Mouse (Mus musculus) liver, embryonic 14.5 days (tissue): ENCODE measurements at regions not wholly inside any gene's neighbourhood (a gene's known extent, or its start where the extent isn't known, plus 50 kb on each side); places are given as distances from the start of the nearest gene placed in this dataset.
A peak's percentile ranks its signal among the peaks of the same experiment; 100 is the strongest.
"Not testable (repeated sequence)": the region's sequence is repeated elsewhere in the genome, so short reads cannot be mapped to it uniquely, and the experiment has no call there.

Experiments
- ATAC-seq: fragments of 200-750 bp; cut with Nextera tagmentation; 2 replicates; pipeline ENCODE4 v1.8.0; 2017; ENCODE audit warnings: moderate number of reproducible peaks, mild to moderate bottlenecking, moderate library complexity; ENCODE audit not compliant: insufficient read depth
- DNase-seq, 3 experiments: peaks; one replicate each; pipeline ENCODE4 v3.0.0-alpha.2; 2012 to 2013; ENCODE audit warnings: low read depth in 3 of 3, low spot score in 3 of 3
- H3K27ac ChIP-seq: fragments of 300-500 bp; sonication (generic); 2 replicates; pipeline ENCODE4 v1.5.1; 2014; ENCODE audit warnings: moderate library complexity, mild to moderate bottlenecking, control low read depth, inconsistent platforms
- H3K27me3 ChIP-seq: fragments of 300-500 bp; sonication (generic); 2 replicates; pipeline ENCODE4 v1.6.1; 2014; ENCODE audit warnings: mild to moderate bottlenecking, low read length, moderate library complexity; ENCODE audit not compliant: control insufficient read depth, insufficient read depth
- H3K36me3 ChIP-seq: fragments of 300-500 bp; sonication (generic); replicated peaks from 2 replicates; pipeline ENCODE4 v1.6.1; 2014; ENCODE audit warnings: low read depth; ENCODE audit not compliant: control insufficient read depth, insufficient read depth
- H3K4me1 ChIP-seq, 2 experiments: fragments of 200-500 bp in 1 of 2; fragments of 300-500 bp in 1 of 2; sonication (generic) in 1 of 2; replicated peaks; 2 replicates each; pipeline ENCODE4 v1.6.1; 2012 to 2014; ENCODE audit warnings: antibody characterized with exemption in 1 of 2, inconsistent platforms in 1 of 2, low read length in 1 of 2; ENCODE audit not compliant: control insufficient read depth in 2 of 2, insufficient read depth in 2 of 2
- H3K4me2 ChIP-seq: fragments of 300-500 bp; sonication (generic); 2 replicates; pipeline ENCODE4 v1.6.1; 2014; ENCODE audit warnings: low read depth, mild to moderate bottlenecking, control low read depth, moderate library complexity
- H3K4me3 ChIP-seq, 2 experiments: fragments of 200-500 bp in 1 of 2; fragments of 300-500 bp in 1 of 2; sonication (generic) in 1 of 2; 2 replicates each; pipeline ENCODE4 v1.5.1; 2012 to 2014; ENCODE audit warnings: low read depth in 2 of 2, low read length in 2 of 2, mild to moderate bottlenecking in 2 of 2, control low read depth in 1 of 2, inconsistent platforms in 1 of 2, moderate library complexity in 1 of 2; ENCODE audit not compliant: insufficient read depth in 1 of 2
- H3K9ac ChIP-seq: fragments of 300-500 bp; sonication (generic); replicated peaks from 2 replicates; pipeline ENCODE4 v1.6.1; 2014; ENCODE audit warnings: mild to moderate bottlenecking, control low read depth, moderate library complexity
- H3K9me3 ChIP-seq: fragments of 300-500 bp; sonication (generic); 2 replicates; pipeline ENCODE4 v1.6.1; 2016; ENCODE audit warnings: low read length, mixed read lengths; ENCODE audit not compliant: control insufficient read depth
- CTCF ChIP-seq: IDR thresholded peaks from 2 replicates; pipeline ENCODE4 v1.5.1; 2016; ENCODE audit warnings: antibody characterized with exemption, low read depth, control low read depth
- EP300 ChIP-seq: IDR thresholded peaks from 2 replicates; pipeline ENCODE4 v1.6.1; 2016; ENCODE audit warnings: antibody characterized with exemption, low read depth
- WGBS: fragments of 180-500 bp; shearing (Covaris S2); extraction: QIAGEN DNeasy Blood & Tissue Kit; methylation state at CpG from one replicate; pipeline ENCODE4 v1.1.7; 2014; ENCODE audit not compliant: insufficient replicate concordance; 5-methylcytosine and 5-hydroxymethylcytosine counted together

- Histone ChIP-seq H3K9me3 (no peaks in the 10 kb centered on the region), H3K36me3 (no peaks in the 10 kb centered on the region), H3K27me3 (no peaks in the 10 kb centered on the region), H3K4me3 (no peak overlapping the region), H3K4me1 (no peaks in the 10 kb centered on the region), H3K9ac (no peak overlapping the region), H3K4me2 (no peak overlapping the region), H3K27ac (no peak overlapping the region)
- DNase-seq (peak; percentile 2 to 4 (median 3)), ATAC-seq (no peak)
- TF ChIP-seq CTCF (peak; percentile 83), EP300 (no peak)
- 16% methylated on average over 16 of the region's 16 CpGs for WGBS
These were observed 153.7 kb downstream of the Car8 start for GRCm38 (mm10) chr4:8084954-8085639.

- Histone ChIP-seq H3K4me1 (no peaks in the 10 kb centered on the region), H3K9me3 (no peaks in the 10 kb centered on the region), H3K9ac (no peak overlapping the region), H3K4me3 (no peak overlapping the region), H3K4me2 (no peak overlapping the region), H3K36me3 (no peaks in the 10 kb centered on the region), H3K27ac (no peak overlapping the region), H3K27me3 (no peaks in the 10 kb centered on the region)
- no peak for TF ChIP-seq EP300
- no peak for TF ChIP-seq CTCF
- WGBS, result 47% methylated on average over 4 of the region's 4 CpGs
- ATAC-seq (no peak), DNase-seq (no peak)
These were observed 159.5 kb downstream of the Car8 start for GRCm38 (mm10) chr4:8079349-8079748.

- Histone ChIP-seq H3K27ac (no peak overlapping the region), H3K4me1 (no peaks in the 10 kb centered on the region), H3K4me2 (no peak overlapping the region), H3K9me3 (no peaks in the 10 kb centered on the region), H3K36me3 (no peaks in the 10 kb centered on the region), H3K27me3 (no peaks in the 10 kb centered on the region), H3K4me3 (no peak overlapping the region), H3K9ac (no peak overlapping the region)
- 69% methylated on average over 6 of the region's 6 CpGs for WGBS
- ATAC-seq (no peak), DNase-seq (no peak)
- TF ChIP-seq EP300 (no peak), CTCF (no peak)
These were observed 165.8 kb downstream of the Car8 start for GRCm38 (mm10) chr4:8072989-8073573.

- H3K9ac ChIP-seq, ATAC-seq, H3K27ac ChIP-seq, H3K27me3 ChIP-seq, DNase-seq, H3K4me3 ChIP-seq, H3K4me2 ChIP-seq, H3K9me3 ChIP-seq, H3K4me1 ChIP-seq, H3K36me3 ChIP-seq: not testable (repeated sequence)
These were observed 168.1 kb downstream of the Car8 start for GRCm38 (mm10) chr4:8070693-8071092.

GRCm38 (mm10) chr4:8068086-8068485 is 170.8 kb downstream of the Car8 start:
- H3K27me3 ChIP-seq, result no peaks in the 10 kb centered on the region
- H3K27ac ChIP-seq, result no peak overlapping the region
- no peaks in the 10 kb centered on the region for H3K36me3 ChIP-seq
- 26% methylated on average over 2 of the region's 2 CpGs for WGBS
- no peak overlapping the region for H3K4me3 ChIP-seq
- H3K4me2 ChIP-seq, result no peak overlapping the region
- no peaks in the 10 kb centered on the region for H3K4me1 ChIP-seq
- ATAC-seq, result no peak
- DNase-seq, result no peak
- H3K9ac ChIP-seq, result no peak overlapping the region
- no peaks in the 10 kb centered on the region for H3K9me3 ChIP-seq
- TF ChIP-seq CTCF (no peak), EP300 (no peak)
